Mouse (Mus musculus) cerebellum, adult 9-10 months (tissue): ENCODE data around the gene Tbl3.
A peak's percentile ranks its signal among the peaks of the same experiment; 100 is the strongest.

Experiments
- DNase-seq: peaks from one replicate; pipeline ENCODE4 v3.0.0; 2022

Gene Tbl3

GRCm38 (mm10) chr17:24706982-24707800, at the start of gene Tbl3:
Gene Tbl3, minus strand, starts transcription at chr17:24707660.
- DNase-seq, result peak; percentile 93

GRCm38 (mm10) chr17:24752415-24753394, 45.2 kb upstream of the Tbl3 start, which contains the start of gene Hs3st6:
Gene Hs3st6, plus strand, starts transcription at chr17:24752988.
- no peak for DNase-seq

GRCm38 (mm10) chr17:24751528-24751927, 44.1 kb upstream of the Tbl3 start:
- DNase-seq, result no peak

- no peak for DNase-seq
Measured at GRCm38 (mm10) chr17:24746986-24747385, 39.5 kb upstream of the Tbl3 start.

- peak; percentile 75 for DNase-seq
Measured at GRCm38 (mm10) chr17:24745526-24746497, 38.4 kb upstream of the Tbl3 start.

- DNase-seq, result no peak
Measured at GRCm38 (mm10) chr17:24744381-24744780, 36.9 kb upstream of the Tbl3 start.

- DNase-seq, result no peak
Measured at GRCm38 (mm10) chr17:24743896-24744295, 36.4 kb upstream of the Tbl3 start.

GRCm38 (mm10) chr17:24742307-24742706, 34.8 kb upstream of the Tbl3 start:
- DNase-seq, result no peak

GRCm38 (mm10) chr17:24739926-24740325, 32.5 kb upstream of the Tbl3 start:
- no peak for DNase-seq

- no peak for DNase-seq
Measured at GRCm38 (mm10) chr17:24738238-24738637, 30.8 kb upstream of the Tbl3 start.

GRCm38 (mm10) chr17:24737135-24737810, 29.8 kb upstream of the Tbl3 start:
- no peak for DNase-seq

GRCm38 (mm10) chr17:24736330-24737051, 29.0 kb upstream of the Tbl3 start, which contains the start of gene Msrb1:
Gene Msrb1, plus strand, starts transcription at chr17:24736642.
- peak; percentile 96 for DNase-seq

GRCm38 (mm10) chr17:24735446-24735845, 28.0 kb upstream of the Tbl3 start:
- DNase-seq, result no peak

- DNase-seq, result no peak
Measured at GRCm38 (mm10) chr17:24734513-24734912, 27.1 kb upstream of the Tbl3 start.

GRCm38 (mm10) chr17:24733434-24734050, 26.1 kb upstream of the Tbl3 start:
- DNase-seq, result no peak

- DNase-seq, result no peak
Measured at GRCm38 (mm10) chr17:24732233-24732935, 24.9 kb upstream of the Tbl3 start.

- no peak for DNase-seq
Measured at GRCm38 (mm10) chr17:24730787-24731186, 23.3 kb upstream of the Tbl3 start.

- DNase-seq, result no peak
Measured at GRCm38 (mm10) chr17:24729067-24729466, 21.6 kb upstream of the Tbl3 start.

- DNase-seq, result no peak
Measured at GRCm38 (mm10) chr17:24728184-24728583, 20.7 kb upstream of the Tbl3 start.

GRCm38 (mm10) chr17:24727618-24728017, 20.2 kb upstream of the Tbl3 start, which contains the start of gene Rpl3l:
Gene Rpl3l, plus strand, starts transcription at chr17:24727820.
- DNase-seq, result no peak
